Mouse (Mus musculus) kidney, postnatal 0 days (tissue): Measurements from ENCODE around the gene Suz12. TPM values are rescaled to one million over a fixed set of nuclear protein-coding genes. Genes with fewer than 3 reads are reported as not detected.
"Not testable (repeated sequence)": the region's sequence is repeated elsewhere in the genome, so short reads cannot be mapped to it uniquely, and the experiment has no call there.

Experiments used
- ATAC-seq: fragments of 200-750 bp; cut with Nextera tagmentation; replicated peaks from 2 replicates; pipeline ENCODE4 v1.8.0; 2017; ENCODE audit warnings: low read depth, moderate number of reproducible peaks, moderate TSS enrichment, moderate library complexity; ENCODE audit not compliant: low FRiP score
- DNase-seq: peaks from one replicate; pipeline ENCODE4 v3.0.0-alpha.2; 2016; ENCODE audit warnings: low spot score
- H3K27ac ChIP-seq: fragments of 300-500 bp; sonication (generic); 2 replicates; pipeline ENCODE4 v1.5.1; 2014; ENCODE audit warnings: mild to moderate bottlenecking
- H3K27me3 ChIP-seq: fragments of 300-500 bp; sonication (generic); 2 replicates; pipeline ENCODE4 v1.6.1; 2014; ENCODE audit warnings: low read length, mixed read lengths; ENCODE audit not compliant: insufficient read depth
- H3K36me3 ChIP-seq: fragments of 300-500 bp; sonication (generic); 2 replicates; pipeline ENCODE4 v1.6.1; 2014; ENCODE audit warnings: low read length, mixed read lengths; ENCODE audit not compliant: insufficient read depth
- H3K4me1 ChIP-seq: fragments of 300-500 bp; sonication (generic); replicated peaks from 2 replicates; pipeline ENCODE4 v1.6.1; 2014; ENCODE audit warnings: antibody characterized with exemption, low read length, mixed read lengths; ENCODE audit not compliant: insufficient read depth
- H3K4me2 ChIP-seq: fragments of 300-500 bp; sonication (generic); 2 replicates; pipeline ENCODE4 v1.6.1; 2014; ENCODE audit warnings: mild to moderate bottlenecking, low read length, moderate library complexity, mixed read lengths
- H3K4me3 ChIP-seq: fragments of 300-500 bp; sonication (generic); replicated peaks from 2 replicates; pipeline ENCODE4 v1.5.1; 2014; ENCODE audit warnings: low read depth, low read length
- H3K9ac ChIP-seq: fragments of 300-500 bp; sonication (generic); 2 replicates; pipeline ENCODE4 v1.6.1; 2014; ENCODE audit warnings: low read depth, low read length
- H3K9me3 ChIP-seq: fragments of 300-500 bp; sonication (generic); replicated peaks from 2 replicates; pipeline ENCODE4 v1.6.1; 2016; ENCODE audit warnings: low read length, inconsistent platforms, mixed read lengths
- CTCF ChIP-seq: IDR thresholded peaks from 2 replicates; pipeline ENCODE4 v1.5.1; 2016; ENCODE audit warnings: antibody characterized with exemption, low read depth, mild to moderate bottlenecking, moderate library complexity
- WGBS: fragments of 180-500 bp; shearing (Covaris S2); extraction: QIAGEN DNeasy Blood & Tissue Kit; methylation state at CpG from one replicate; pipeline ENCODE4 v1.1.7; 2014; 5-methylcytosine and 5-hydroxymethylcytosine counted together
- polyA plus RNA-seq: library from polyadenylated mRNA; unstranded; fragments of >200 nt; fragmentation: Nextera tagmentation; extraction: Ambion mirVana; gene quantifications from 2 replicates; pipeline ENCODE4 v1.2.1, GENCODE M21; 2015

Suz12 gene
- polyA plus RNA-seq, 1 experiment from 2014 or later, result 14.5 TPM

GRCm38 (mm10) chr11:79975377-79975776, 17.5 kb upstream of the Suz12 start:
- no peak for DNase-seq
- WGBS, result 74% methylated on average over 2 of the region's 2 CpGs

DNA sequence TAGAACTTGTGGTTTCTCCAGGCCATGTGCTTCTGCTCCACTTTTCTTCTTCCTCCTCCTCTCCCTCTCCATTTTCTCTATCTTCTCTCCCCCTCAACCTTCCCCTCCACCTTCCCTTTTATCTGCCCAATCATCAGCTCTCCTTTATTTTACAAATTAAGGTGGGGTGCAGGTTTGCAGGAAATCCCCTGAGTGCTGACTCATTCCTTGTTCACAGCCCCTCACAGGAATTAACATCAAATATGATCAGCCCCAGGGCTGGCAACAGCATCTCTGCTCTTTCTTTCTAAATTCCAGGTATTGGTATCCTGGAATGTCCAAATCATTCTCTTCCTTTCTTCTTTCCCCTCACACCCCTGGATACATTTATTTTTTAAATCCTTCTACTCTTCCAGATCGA, 16.7 kb upstream of the Suz12 start:
- Histone ChIP-seq H3K4me3 (no peak overlapping the region), H3K36me3 (no peaks in the 10 kb centered on the region), H3K27ac (no peak overlapping the region), H3K9ac (no peak overlapping the region), H3K9me3 (no peaks in the 10 kb centered on the region), H3K4me1 (peaks cover 3% of the 10 kb centered on the region; the same call in 1 of the 2 replicates), H3K27me3 (peaks cover 9% of the 10 kb centered on the region; the same call in 1 of the 2 replicates), H3K4me2 (no peak overlapping the region)
- no peak for DNase-seq
- no peak for ATAC-seq
- TF ChIP-seq CTCF, result no peak
- WGBS, result 96% methylated on average over 1 of the region's 1 CpGs

More at GRCm38 (mm10) chr11:79975377-79975776, 17.5 kb upstream of the Suz12 start:
- no peak overlapping the region for H3K9ac ChIP-seq
- H3K27me3 ChIP-seq, result peaks cover 9% of the 10 kb centered on the region; the same call in 1 of the 2 replicates
- H3K4me1 ChIP-seq, result peaks cover 3% of the 10 kb centered on the region; the same call in 1 of the 2 replicates
- no peak overlapping the region for H3K4me2 ChIP-seq
- no peaks in the 10 kb centered on the region for H3K36me3 ChIP-seq
- ATAC-seq, result no peak
- H3K27ac ChIP-seq, result no peak overlapping the region
- H3K4me3 ChIP-seq, result no peak overlapping the region
- no peaks in the 10 kb centered on the region for H3K9me3 ChIP-seq
- TF ChIP-seq CTCF, result no peak

GRCm38 (mm10) chr11:79976645-79977044, 16.3 kb upstream of the Suz12 start:
- H3K4me3 ChIP-seq, H3K27ac ChIP-seq, H3K4me2 ChIP-seq, H3K27me3 ChIP-seq, H3K9me3 ChIP-seq, DNase-seq, H3K36me3 ChIP-seq, ATAC-seq, H3K4me1 ChIP-seq, H3K9ac ChIP-seq: not testable (repeated sequence)
- 71% methylated on average over 6 of the region's 6 CpGs for WGBS

- WGBS, result 93% methylated on average over 14 of the region's 14 CpGs
- not testable (repeated sequence) for DNase-seq, H3K27me3 ChIP-seq, ATAC-seq, H3K9me3 ChIP-seq, H3K4me2 ChIP-seq, H3K4me3 ChIP-seq, H3K9ac ChIP-seq, H3K36me3 ChIP-seq, H3K4me1 ChIP-seq, H3K27ac ChIP-seq
Observed at GRCm38 (mm10) chr11:79977061-79977460, 15.8 kb upstream of the Suz12 start.

- not testable (repeated sequence) for H3K27me3 ChIP-seq, H3K9me3 ChIP-seq, DNase-seq, ATAC-seq, H3K9ac ChIP-seq, H3K4me2 ChIP-seq, H3K27ac ChIP-seq, H3K4me3 ChIP-seq, H3K4me1 ChIP-seq, H3K36me3 ChIP-seq
- WGBS, result 93% methylated on average over 3 of the region's 4 CpGs
Observed at GRCm38 (mm10) chr11:79977747-79978146, 15.2 kb upstream of the Suz12 start.

DNA sequence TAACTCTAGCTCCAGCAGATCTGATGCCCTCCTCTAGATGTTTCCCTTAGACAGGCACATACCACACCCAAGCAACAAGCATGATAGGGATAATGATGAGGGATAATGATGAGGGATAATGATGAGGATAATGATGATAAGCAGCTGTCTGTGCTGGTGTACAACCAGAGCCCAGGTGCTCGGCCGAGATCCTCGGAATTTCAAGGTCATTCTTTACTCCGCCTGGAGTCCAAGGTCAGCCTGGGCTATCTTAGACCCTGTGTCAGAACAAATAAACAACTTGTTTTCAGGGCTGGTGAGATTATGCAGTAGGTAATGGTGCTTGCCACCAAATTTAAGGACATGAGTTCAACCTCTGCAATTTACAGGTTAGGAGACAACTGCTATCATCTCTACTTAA, 6.0 kb upstream of the Suz12 start:
- Histone ChIP-seq H3K9me3 (no peaks in the 10 kb centered on the region), H3K4me3 (no peak overlapping the region), H3K27ac (no peak overlapping the region), H3K36me3 (no peaks in the 10 kb centered on the region), H3K27me3 (no peaks in the 10 kb centered on the region), H3K4me2 (no peak overlapping the region), H3K4me1 (no peaks in the 10 kb centered on the region), H3K9ac (no peak overlapping the region)
- DNase-seq (no peak), ATAC-seq (no peak)
- 87% methylated on average over 4 of the region's 4 CpGs for WGBS
- TF ChIP-seq CTCF, result no peak

GRCm38 (mm10) chr11:79987896-79988295, 5.0 kb upstream of the Suz12 start:
- Histone ChIP-seq H3K4me2 (no peak overlapping the region), H3K27me3 (no peaks in the 10 kb centered on the region), H3K9me3 (no peaks in the 10 kb centered on the region), H3K9ac (no peak overlapping the region), H3K4me1 (no peaks in the 10 kb centered on the region), H3K36me3 (no peaks in the 10 kb centered on the region), H3K4me3 (no peak overlapping the region), H3K27ac (no peak overlapping the region)
- no peak for TF ChIP-seq CTCF
- WGBS, result 82% methylated on average over 3 of the region's 3 CpGs
- DNase-seq (no peak), ATAC-seq (no peak)
